Mouse (Mus musculus) testis, adult 2 months (tissue): Measurements from ENCODE around the gene Arhgap6.

Experiments
- CTCF ChIP-seq: fragments of 200-500 bp; IDR thresholded peaks from 2 replicates; pipeline ENCODE4 v1.5.1; 2012; ENCODE audit warnings: low read depth, mild to moderate bottlenecking, inconsistent platforms, low read length, moderate library complexity; ENCODE audit not compliant: control insufficient read depth, insufficient read depth, insufficient replicate concordance
- POLR2A ChIP-seq: fragments of 200-500 bp; IDR thresholded peaks from 2 replicates; pipeline ENCODE4 v1.6.1; 2012; ENCODE audit warnings: low read depth, mild to moderate bottlenecking, inconsistent platforms, low read length, moderate library complexity; ENCODE audit not compliant: control insufficient read depth

DNA sequence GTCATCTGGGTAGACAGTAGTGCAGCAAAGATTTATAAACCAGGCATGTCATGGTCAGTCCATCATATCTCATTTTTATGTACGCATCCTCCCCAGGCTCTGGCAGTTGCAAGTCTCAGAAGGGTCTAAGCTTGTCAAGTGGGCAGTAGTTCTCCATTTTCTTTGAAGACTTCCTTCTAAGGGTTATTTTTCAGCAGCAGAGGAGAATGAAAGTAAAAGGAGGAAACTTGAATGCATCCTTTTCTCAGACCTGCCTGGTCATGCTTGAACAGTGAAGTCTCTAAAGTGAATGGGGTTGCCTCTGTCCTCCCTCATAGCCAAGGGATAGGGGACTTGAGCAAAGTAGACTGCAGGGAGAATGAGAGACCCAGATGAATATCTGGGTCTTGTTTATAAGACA is 239.5 kb downstream of the Arhgap6 start:
- no peak for TF ChIP-seq POLR2A
- TF ChIP-seq CTCF: no peak
